ENCODE assay signal across 14 mouse cellular contexts in genomic region chr12:40073660-40074059, GRCm38 (mm10). TPM values are rescaled to one million over a fixed set of nuclear protein-coding genes. Genes with fewer than 3 reads are reported as not detected.
A peak's percentile ranks its signal among the peaks of the same experiment; 100 is the strongest.
DNase-seq lines count a peak whose midpoint lies in the region; ATAC-seq and TF ChIP-seq lines count a peak whose summit lies in the region.
"Had no signal": no experiment of that assay in that cellular context is flagged by ENCODE, and none has a peak within 500 bp of the region (broad histone marks: within the 10 kb centered on the region; RNA-seq: fewer than 3 reads in every experiment).

No protein-coding gene starts in this region.

- no peak overlapping the region for H3K9ac ChIP-seq in hindbrain, postnatal 0 days (replicated peaks; ENCODE audit: low read length)
- H3K9ac ChIP-seq in midbrain, embryonic 14.5 days (replicated peaks; ENCODE audit: low read length) = no peak overlapping the region
- H3K9ac ChIP-seq in midbrain, embryonic 15.5 days = no peak overlapping the region
- H3K9ac ChIP-seq in stomach, postnatal 0 days (ENCODE audit: low read length) = no peak overlapping the region
- H3K9ac ChIP-seq: limb, embryonic 13.5 days had no signal

- H3K27me3 ChIP-seq in hindbrain, postnatal 0 days (ENCODE audit: insufficient read depth, low read length) = no peaks in the 10 kb centered on the region
- no peaks in the 10 kb centered on the region for H3K27me3 ChIP-seq in hindbrain, embryonic 10.5 days (ENCODE audit: insufficient read depth, poor library complexity, severe bottlenecking)
- H3K27me3 ChIP-seq in midbrain, embryonic 14.5 days (ENCODE audit: control insufficient read depth, insufficient read depth, low read length) = no peaks in the 10 kb centered on the region
- H3K27me3 ChIP-seq in midbrain, embryonic 15.5 days (replicated peaks) = no peaks in the 10 kb centered on the region
- no peaks in the 10 kb centered on the region for H3K27me3 ChIP-seq in stomach, postnatal 0 days (ENCODE audit: control insufficient read depth, insufficient read depth, low read length)
- H3K27me3 ChIP-seq: limb, embryonic 13.5 days had no signal

- DNase-seq in hindbrain, postnatal 0 days (ENCODE audit: low spot score) = peak; percentile 59
- DNase-seq in hindbrain, embryonic 10.5 days (ENCODE audit: low spot score) = no peak
- DNase-seq in midbrain, embryonic 14.5 days = peak; percentile 63
- DNase-seq in adipocyte (ENCODE audit: low spot score) = peak; percentile 40
- no peak for DNase-seq in stomach, postnatal 0 days (ENCODE audit: low spot score)
- DNase-seq in thymus, postnatal 4 days = no peak
- DNase-seq: embryo, embryonic 11 days; gastrocnemius, postnatal 25 days; heart, postnatal 14 days; kidney, adult 8-10 months; layer of hippocampus, adult 9-11 months had no signal

- no peak for ATAC-seq in hindbrain, postnatal 0 days
- no peak for ATAC-seq in midbrain, embryonic 14.5 days (ENCODE audit: low FRiP score, low TSS enrichment)
- ATAC-seq in midbrain, embryonic 15.5 days (replicated peaks) = no peak
- ATAC-seq in stomach, postnatal 0 days (ENCODE audit: low FRiP score, low TSS enrichment) = no peak

- H3K9me3 ChIP-seq in hindbrain, postnatal 0 days (ENCODE audit: low read length) = no peaks in the 10 kb centered on the region
- H3K9me3 ChIP-seq in hindbrain, embryonic 10.5 days = no peaks in the 10 kb centered on the region
- H3K9me3 ChIP-seq in midbrain, embryonic 14.5 days (ENCODE audit: control insufficient read depth, low read length) = no peaks in the 10 kb centered on the region
- no peaks in the 10 kb centered on the region for H3K9me3 ChIP-seq in midbrain, embryonic 15.5 days
- H3K9me3 ChIP-seq in stomach, postnatal 0 days (ENCODE audit: control insufficient read depth, low read length) = no peaks in the 10 kb centered on the region
- H3K9me3 ChIP-seq: limb, embryonic 13.5 days had no signal

- TF ChIP-seq EP300 in stomach, postnatal 0 days (optimal IDR thresholded peaks at IDR 0.05) = no peak

- no peaks in the 10 kb centered on the region for H3K36me3 ChIP-seq in hindbrain, postnatal 0 days (ENCODE audit: insufficient read depth, low read length)
- H3K36me3 ChIP-seq in hindbrain, embryonic 10.5 days = no peaks in the 10 kb centered on the region
- no peaks in the 10 kb centered on the region for H3K36me3 ChIP-seq in midbrain, embryonic 14.5 days (ENCODE audit: control insufficient read depth, insufficient read depth, low read length)
- no peaks in the 10 kb centered on the region for H3K36me3 ChIP-seq in midbrain, embryonic 15.5 days (replicated peaks)
- no peaks in the 10 kb centered on the region for H3K36me3 ChIP-seq in stomach, postnatal 0 days (ENCODE audit: control insufficient read depth, insufficient read depth, low read length)
- H3K36me3 ChIP-seq: limb, embryonic 13.5 days had no signal

- H3K4me2 ChIP-seq in hindbrain, postnatal 0 days (ENCODE audit: low read depth, low read length) = no peak overlapping the region
- H3K4me2 ChIP-seq in midbrain, embryonic 14.5 days (ENCODE audit: low read length) = no peak overlapping the region
- H3K4me2 ChIP-seq in midbrain, embryonic 15.5 days = no peak overlapping the region
- H3K4me2 ChIP-seq in stomach, postnatal 0 days (replicated peaks; ENCODE audit: low read depth) = no peak overlapping the region
- H3K4me2 ChIP-seq: limb, embryonic 13.5 days had no signal

- no peak overlapping the region for H3K4me3 ChIP-seq in hindbrain, postnatal 0 days (ENCODE audit: low read length)
- no peak overlapping the region for H3K4me3 ChIP-seq in hindbrain, embryonic 10.5 days
- H3K4me3 ChIP-seq in midbrain, embryonic 14.5 days (replicated peaks; ENCODE audit: low read depth, low read length) = no peak overlapping the region
- H3K4me3 ChIP-seq in midbrain, embryonic 15.5 days = no peak overlapping the region
- H3K4me3 ChIP-seq in stomach, postnatal 0 days (ENCODE audit: low read depth, low read length) = no peak overlapping the region
- H3K4me3 ChIP-seq: limb, embryonic 13.5 days; myocyte had no signal

- WGBS in hindbrain, postnatal 0 days = 60% methylated on average over 5 of the region's 5 CpGs
- WGBS in hindbrain, embryonic 10.5 days = 77% methylated on average over 5 of the region's 5 CpGs
- 75% methylated on average over 5 of the region's 5 CpGs for WGBS in midbrain, embryonic 14.5 days
- WGBS in midbrain, embryonic 15.5 days = 71% methylated on average over 5 of the region's 5 CpGs
- WGBS in stomach, postnatal 0 days = 36% methylated on average over 5 of the region's 5 CpGs

- TF ChIP-seq CTCF in hindbrain, postnatal 0 days (IDR thresholded peaks at IDR 0.05; ENCODE audit: low read depth) = peak; percentile 47
- peak; percentile 59 for TF ChIP-seq CTCF in stomach, postnatal 0 days (IDR thresholded peaks at IDR 0.05; ENCODE audit: low read depth)

- no peaks in the 10 kb centered on the region for H3K4me1 ChIP-seq in hindbrain, postnatal 0 days (ENCODE audit: insufficient read depth, low read length)
- H3K4me1 ChIP-seq in hindbrain, embryonic 10.5 days (replicated peaks) = no peaks in the 10 kb centered on the region
- H3K4me1 ChIP-seq in midbrain, embryonic 14.5 days (ENCODE audit: control insufficient read depth, insufficient read depth, low read length) = no peaks in the 10 kb centered on the region
- H3K4me1 ChIP-seq in midbrain, embryonic 15.5 days = no peaks in the 10 kb centered on the region
- no peaks in the 10 kb centered on the region for H3K4me1 ChIP-seq in stomach, postnatal 0 days (replicated peaks; ENCODE audit: control insufficient read depth, insufficient read depth)
- H3K4me1 ChIP-seq: limb, embryonic 13.5 days had no signal

- no peak overlapping the region for H3K27ac ChIP-seq in hindbrain, postnatal 0 days
- no peak overlapping the region for H3K27ac ChIP-seq in hindbrain, embryonic 10.5 days
- H3K27ac ChIP-seq in midbrain, embryonic 14.5 days (replicated peaks; ENCODE audit: low read depth, low read length) = no peak overlapping the region
- no peak overlapping the region for H3K27ac ChIP-seq in midbrain, embryonic 15.5 days
- no peak overlapping the region for H3K27ac ChIP-seq in stomach, postnatal 0 days (replicated peaks)
- H3K27ac ChIP-seq: limb, embryonic 13.5 days had no signal

RNA-seq across cellular contexts. Expression of gene Arl4a, which starts 35.8 kb away (rescaled TPM):
- total RNA-seq in hindbrain, postnatal 0 days (2014; rRNA removed) = 48.3 and 61.9 TPM in 2 replicates
- 113 and 114 TPM in 2 replicates for polyA plus RNA-seq in hindbrain, postnatal 0 days (2015; fragmentation: Nextera tagmentation; extraction: Ambion mirVana)
- 46.7 and 49.2 TPM in 2 replicates for polyA plus RNA-seq in hindbrain, embryonic 10.5 days (2016; fragmentation: Nextera tagmentation; extraction: Ambion mirVana)
- 109 and 139 TPM in 2 replicates for polyA plus RNA-seq in midbrain, embryonic 14.5 days (2014; fragmentation: Nextera tagmentation; extraction: Ambion mirVana)
- polyA plus RNA-seq in midbrain, embryonic 15.5 days (2015; fragmentation: Nextera tagmentation; extraction: Ambion mirVana) = 114 and 116 TPM in 2 replicates
- polyA plus RNA-seq in stomach, postnatal 0 days (2015; fragmentation: Nextera tagmentation; extraction: Ambion mirVana) = 38.3 and 38.5 TPM in 2 replicates

Comparison
In these comparisons a context has a peak if more than half of its experiments do, and no peak if none do; other contexts are left out.
1. DNase-seq: peak in hindbrain, postnatal 0 days (single experiment), midbrain, embryonic 14.5 days (single experiment) and adipocyte (single experiment); none in hindbrain, embryonic 10.5 days (single experiment), stomach, postnatal 0 days (single experiment) and thymus, postnatal 4 days (single experiment).